Mouse (Mus musculus) forebrain, embryonic 10.5 days (tissue): ENCODE results near the gene Tmem266. TPM values are rescaled to one million over a fixed set of nuclear protein-coding genes. Genes with fewer than 3 reads are reported as not detected.

Source experiments
- DNase-seq: peaks from one replicate; pipeline ENCODE4 v3.0.0-alpha.2; 2017; ENCODE audit warnings: low spot score; ENCODE audit errors: extremely low spot score
- H3K27ac ChIP-seq: fragments of 300-500 bp; sonication (generic); 2 replicates; pipeline ENCODE4 v1.5.1; 2016; ENCODE audit warnings: mild to moderate bottlenecking
- H3K27me3 ChIP-seq: fragments of 300-500 bp; sonication (generic); 2 replicates; pipeline ENCODE4 v1.6.1; 2016; ENCODE audit warnings: mild to moderate bottlenecking; ENCODE audit not compliant: poor library complexity, severe bottlenecking
- H3K36me3 ChIP-seq: fragments of 300-500 bp; sonication (generic); replicated peaks from 2 replicates; pipeline ENCODE4 v1.6.1; 2016; ENCODE audit warnings: mild to moderate bottlenecking, moderate library complexity
- H3K4me1 ChIP-seq: fragments of 300-500 bp; sonication (generic); 2 replicates; pipeline ENCODE4 v1.6.1; 2016
- H3K4me3 ChIP-seq: fragments of 300-500 bp; sonication (generic); 2 replicates; pipeline ENCODE4 v1.5.1; 2016; ENCODE audit warnings: mild to moderate bottlenecking, moderate library complexity
- H3K9me3 ChIP-seq: fragments of 300-500 bp; sonication (generic); 2 replicates; pipeline ENCODE4 v1.6.1; 2016; ENCODE audit warnings: mild to moderate bottlenecking, moderate library complexity
- WGBS: fragments of 180-500 bp; shearing (Covaris S2); methylation state at CpG from one replicate; pipeline ENCODE4 v1.1.7; 2016; 5-methylcytosine and 5-hydroxymethylcytosine counted together
- polyA plus RNA-seq: library from polyadenylated mRNA; unstranded; fragments of >200 nt; fragmentation: Nextera tagmentation; extraction: Ambion mirVana; gene quantifications from 2 replicates; pipeline ENCODE4 v1.2.1, GENCODE M21; 2016

The Tmem266 gene
- polyA plus RNA-seq = 0.21 and 0.72 TPM in 2 replicates

DNA sequence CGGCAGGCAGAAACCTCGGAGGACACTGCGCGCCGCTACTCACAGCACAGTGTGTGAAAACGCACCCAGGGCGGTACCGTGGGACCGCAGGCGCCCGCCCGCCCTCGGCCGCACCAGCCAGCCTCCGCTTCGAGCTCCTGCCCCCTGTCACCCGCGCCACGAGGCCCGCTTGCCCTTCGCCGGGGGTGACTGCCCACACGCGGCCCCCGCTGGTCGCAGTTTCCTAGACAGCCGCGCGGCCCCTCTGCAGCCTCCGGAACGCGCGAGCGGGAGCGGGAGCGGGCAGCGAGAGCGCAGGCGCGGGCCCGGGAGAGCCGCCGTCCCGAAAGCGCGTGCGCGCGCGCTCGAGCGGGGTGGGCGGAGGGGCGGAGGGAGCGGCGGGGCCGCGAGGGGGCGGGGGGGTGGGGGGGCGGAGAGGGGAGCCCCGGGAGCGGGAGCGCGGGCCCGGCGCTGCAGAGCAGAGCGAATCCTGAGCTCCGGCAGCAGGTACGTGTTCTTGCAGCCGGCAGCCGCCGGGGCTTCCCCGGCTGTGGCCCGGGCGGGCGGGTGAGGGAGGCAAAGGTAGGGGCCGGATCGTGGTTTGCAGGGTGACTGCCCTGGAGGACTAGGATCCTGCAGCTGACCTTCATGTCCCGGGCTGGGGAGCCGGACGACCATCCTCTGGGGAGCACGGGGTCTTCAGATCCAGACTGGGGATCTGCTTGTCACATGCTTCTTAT is at the start of gene Tmem266, which contains the start of gene Nrg4:
Tmem266 (plus strand) TSS at position 399 of the 719 bp plus-strand sequence.
Nrg4 (minus strand) TSS at position 330 of the 719 bp plus-strand sequence.
- Histone ChIP-seq H3K27ac (peak within 1 kb of the TSS; percentile 88), H3K4me1 (peaks cover 34% of the 10 kb centered on the region), H3K36me3 (no peaks in the 10 kb centered on the region), H3K27me3 (peaks cover 86% of the 10 kb centered on the region), H3K9me3 (no peaks in the 10 kb centered on the region), H3K4me3 (peak within 1 kb of the TSS; percentile 79)
- under 1% methylated on average over 75 of the region's 82 CpGs for WGBS
- DNase-seq = peak; percentile 78

DNA sequence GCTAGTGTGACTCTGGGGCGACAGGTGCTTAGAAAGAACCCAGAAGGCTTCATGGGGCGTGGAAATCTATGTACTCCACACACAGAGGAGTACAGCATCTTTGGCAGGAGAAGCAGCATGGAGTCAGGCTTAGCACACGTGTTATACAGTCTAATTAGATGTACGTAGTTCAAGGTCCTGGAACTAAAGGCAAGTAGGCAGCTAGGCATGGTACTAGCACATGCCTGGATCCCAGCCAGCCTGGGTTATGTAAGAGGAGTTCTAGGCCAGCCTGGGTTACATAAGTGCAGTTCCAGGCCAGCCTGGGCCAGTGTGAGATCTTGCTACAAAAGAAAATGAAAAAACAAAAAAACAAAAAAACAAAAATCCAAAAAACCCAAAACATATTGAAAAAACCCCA is 49.2 kb upstream of the Tmem266 start:
- 83% methylated on average over 4 of the region's 4 CpGs for WGBS
- Histone ChIP-seq H3K27me3 (no peaks in the 10 kb centered on the region), H3K27ac (no peak overlapping the region), H3K36me3 (no peaks in the 10 kb centered on the region), H3K4me3 (no peak overlapping the region), H3K9me3 (no peaks in the 10 kb centered on the region), H3K4me1 (0 out of 2 replicates have a peak, but pooled peaks cover under 1% of the 10 kb centered on the region)
- DNase-seq = no peak

DNA sequence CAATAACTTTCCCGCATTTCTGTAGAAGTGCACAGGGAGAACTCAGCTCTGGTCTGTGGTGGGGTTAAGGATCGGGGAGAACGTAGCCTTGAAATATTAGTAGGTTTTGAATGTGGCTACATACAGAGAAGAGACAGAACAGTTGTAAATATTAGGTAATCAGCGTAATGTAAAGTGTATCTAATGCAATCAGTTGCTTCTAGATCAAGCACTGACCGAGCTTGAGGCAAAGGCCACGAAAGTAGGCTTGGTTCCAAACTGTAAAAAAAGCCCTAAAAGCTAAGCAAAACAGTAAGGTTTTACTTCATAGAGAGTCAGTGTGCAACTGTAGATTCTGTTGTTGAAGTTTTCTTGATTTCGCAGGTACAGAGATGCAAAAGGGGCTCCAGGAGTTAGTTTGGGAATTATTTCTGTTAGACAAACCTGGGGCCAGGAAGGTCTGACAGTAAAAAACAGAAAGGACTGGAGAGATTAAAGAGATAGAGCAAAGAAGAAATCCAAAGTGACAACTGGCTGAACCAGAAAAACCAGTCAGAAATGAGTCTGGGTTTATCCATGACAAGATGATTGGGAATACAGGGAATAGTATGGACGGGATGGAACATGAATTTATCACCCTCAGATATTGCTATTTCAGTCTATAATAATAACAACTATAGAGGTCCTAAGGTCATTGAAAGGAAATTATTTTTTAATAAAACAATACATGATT is 47.4 kb upstream of the Tmem266 start:
- Histone ChIP-seq H3K36me3 (no peaks in the 10 kb centered on the region), H3K9me3 (no peaks in the 10 kb centered on the region), H3K4me3 (no peak overlapping the region), H3K27me3 (no peaks in the 10 kb centered on the region), H3K4me1 (peaks cover 6% of the 10 kb centered on the region), H3K27ac (no peak overlapping the region)
- WGBS = 92% methylated on average over 8 of the region's 8 CpGs
- no peak for DNase-seq

DNA sequence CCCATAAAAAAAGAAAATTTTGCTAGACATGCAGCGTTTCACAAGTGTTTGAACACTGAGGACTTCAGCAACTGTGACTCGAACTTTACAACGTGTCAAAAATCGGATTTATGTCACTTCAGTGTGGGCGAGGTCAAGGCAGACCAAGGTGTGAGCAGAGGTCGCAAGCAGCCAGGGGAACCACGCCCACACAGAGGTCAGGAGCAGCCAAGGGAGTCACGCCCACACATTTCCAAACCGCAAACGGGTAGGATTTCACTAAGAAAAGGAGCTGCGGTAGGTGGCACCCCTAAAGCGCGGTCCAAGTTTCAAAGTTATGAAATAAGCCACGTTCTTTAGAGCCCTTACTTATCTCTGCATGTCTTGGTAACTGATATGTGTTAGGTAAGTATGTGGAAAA is 43.2 kb upstream of the Tmem266 start:
- no peak for DNase-seq
- Histone ChIP-seq H3K27ac (no peak overlapping the region), H3K36me3 (no peaks in the 10 kb centered on the region), H3K4me1 (peaks cover 6% of the 10 kb centered on the region), H3K9me3 (no peaks in the 10 kb centered on the region), H3K4me3 (no peak overlapping the region), H3K27me3 (no peaks in the 10 kb centered on the region)
- 10% methylated on average over 14 of the region's 14 CpGs for WGBS

DNA sequence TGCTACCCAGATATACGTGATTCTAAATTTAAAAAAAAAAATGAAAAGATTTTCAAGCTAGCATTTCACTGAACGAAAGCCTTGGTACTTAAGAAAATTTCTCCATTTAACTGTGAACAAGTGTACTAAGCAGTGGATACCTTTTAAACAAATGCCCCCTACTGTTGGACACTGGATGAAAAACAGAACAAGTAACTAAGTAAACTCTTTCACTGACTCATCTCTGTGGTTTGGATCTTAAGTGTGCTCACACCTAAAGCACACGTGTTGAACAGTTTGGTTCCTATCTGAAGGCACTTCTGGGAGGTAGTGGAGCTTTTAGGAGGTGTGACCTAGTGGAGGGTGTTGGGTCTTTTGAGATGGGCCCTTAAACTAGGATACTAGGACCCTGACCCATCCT is 41.5 kb upstream of the Tmem266 start:
- Histone ChIP-seq H3K36me3 (no peaks in the 10 kb centered on the region), H3K9me3 (no peaks in the 10 kb centered on the region), H3K27ac (no peak overlapping the region), H3K4me3 (no peak overlapping the region), H3K27me3 (no peaks in the 10 kb centered on the region), H3K4me1 (peaks cover 6% of the 10 kb centered on the region)
- DNase-seq = no peak
- 77% methylated on average over 3 of the region's 3 CpGs for WGBS

DNA sequence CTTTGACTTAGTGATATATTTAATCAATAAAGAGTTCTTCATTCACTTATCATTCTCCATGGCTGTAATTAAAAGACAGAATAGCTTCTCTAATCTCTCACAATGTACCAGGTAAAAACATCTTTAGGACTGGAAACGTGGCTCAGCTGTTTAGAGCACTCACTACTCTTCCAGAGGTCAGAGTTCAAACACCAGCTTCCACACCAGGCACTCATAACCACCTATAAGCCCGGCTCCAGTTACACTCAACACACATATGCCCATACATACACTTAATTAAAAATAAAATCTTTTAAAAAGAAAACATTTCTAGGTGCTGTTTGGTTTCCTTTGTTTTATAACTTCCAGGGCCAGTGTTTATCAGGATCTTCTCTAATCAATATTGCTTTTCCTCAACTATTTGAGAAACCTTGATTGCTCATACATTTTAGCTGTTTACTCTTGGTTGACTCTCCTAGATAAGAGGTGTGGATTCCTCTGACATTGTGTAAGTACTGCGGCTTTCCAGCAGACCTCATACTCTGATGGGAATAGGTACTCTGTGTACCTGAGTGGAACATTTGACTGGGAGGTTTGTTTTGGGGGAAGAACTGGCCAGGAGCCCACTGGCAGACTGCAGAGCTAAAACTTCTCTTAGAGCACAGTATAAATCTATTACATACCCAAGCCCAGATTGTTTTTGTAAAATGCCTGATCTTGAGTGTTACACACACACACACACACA is 37.1 kb upstream of the Tmem266 start:
- H3K27me3 ChIP-seq = no peaks in the 10 kb centered on the region
- no peak overlapping the region for H3K27ac ChIP-seq
- H3K4me3 ChIP-seq = no peak overlapping the region
- no peaks in the 10 kb centered on the region for H3K9me3 ChIP-seq
- 66% methylated on average over 3 of the region's 3 CpGs for WGBS
- H3K4me1 ChIP-seq = no peaks in the 10 kb centered on the region
- H3K36me3 ChIP-seq = no peaks in the 10 kb centered on the region
- no peak for DNase-seq

DNA sequence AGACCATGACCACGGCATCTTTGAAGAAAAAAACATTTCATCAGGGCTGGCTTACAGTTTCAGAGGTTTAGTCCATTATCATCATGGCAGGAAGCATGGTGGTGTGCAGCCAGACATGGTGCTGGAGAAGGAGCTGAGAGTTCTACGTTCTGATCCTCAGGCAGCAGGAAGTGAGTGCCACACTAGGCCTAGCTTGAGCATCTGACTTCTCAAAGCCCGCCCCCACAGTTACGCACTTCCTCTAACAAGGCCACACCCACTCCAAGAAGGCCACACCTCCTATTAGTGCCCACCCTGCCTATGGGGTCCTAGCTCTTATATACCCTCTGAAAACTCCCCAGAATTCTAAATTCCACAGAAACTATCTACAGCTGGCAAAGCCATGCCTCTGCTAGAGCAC is 34.7 kb upstream of the Tmem266 start:
- no peaks in the 10 kb centered on the region for H3K4me1 ChIP-seq
- no peak overlapping the region for H3K27ac ChIP-seq
- no peaks in the 10 kb centered on the region for H3K36me3 ChIP-seq
- no peak for DNase-seq
- no peak overlapping the region for H3K4me3 ChIP-seq
- H3K9me3 ChIP-seq = no peaks in the 10 kb centered on the region
- 93% methylated on average over 4 of the region's 4 CpGs for WGBS
- no peaks in the 10 kb centered on the region for H3K27me3 ChIP-seq

DNA sequence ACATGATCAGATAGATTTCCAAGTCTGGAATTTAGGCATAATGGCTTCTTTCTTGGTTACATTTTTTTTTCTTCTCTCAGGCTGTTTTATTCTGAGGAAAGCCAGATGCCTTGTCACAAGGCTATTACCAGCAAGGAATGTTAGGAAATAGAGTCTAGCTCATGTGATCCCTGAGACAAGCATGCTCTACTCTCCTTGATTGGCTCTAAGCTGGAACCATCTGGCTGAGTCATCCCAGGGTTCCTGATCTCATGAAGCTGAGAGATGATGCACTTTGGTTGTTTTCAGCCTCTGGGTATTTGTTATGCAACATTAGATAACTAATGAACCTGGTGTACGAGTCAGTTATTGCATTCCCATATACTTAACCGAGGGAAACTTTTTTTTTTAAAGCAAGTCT is 30.5 kb upstream of the Tmem266 start:
- Histone ChIP-seq H3K9me3 (no peaks in the 10 kb centered on the region), H3K27me3 (no peaks in the 10 kb centered on the region), H3K4me1 (no peaks in the 10 kb centered on the region), H3K36me3 (no peaks in the 10 kb centered on the region), H3K4me3 (no peak overlapping the region), H3K27ac (no peak overlapping the region)
- 79% methylated on average over 2 of the region's 2 CpGs for WGBS
- DNase-seq = no peak

DNA sequence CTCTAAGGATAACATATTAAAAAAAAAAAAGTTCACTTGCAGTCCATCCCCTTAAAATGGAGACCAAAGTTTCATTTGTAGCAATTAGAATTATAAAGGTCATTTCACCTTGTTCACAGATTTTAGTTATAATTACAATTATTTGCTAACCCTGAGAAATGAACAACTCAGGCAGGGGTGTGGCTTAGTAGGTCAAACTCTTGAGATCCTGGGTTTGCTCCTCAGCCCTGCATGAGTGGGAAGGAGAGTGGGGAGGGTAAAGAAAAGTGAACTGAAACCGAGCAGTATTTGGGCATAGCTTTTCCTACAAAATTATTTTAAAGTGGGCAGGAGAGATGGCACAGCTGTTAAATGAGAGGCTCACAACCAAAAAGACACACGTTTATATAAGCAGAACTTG is 19.6 kb upstream of the Tmem266 start:
- no peak overlapping the region for H3K4me3 ChIP-seq
- no peaks in the 10 kb centered on the region for H3K4me1 ChIP-seq
- no peaks in the 10 kb centered on the region for H3K27me3 ChIP-seq
- H3K36me3 ChIP-seq = no peaks in the 10 kb centered on the region
- DNase-seq = no peak
- WGBS = 80% methylated on average over 2 of the region's 2 CpGs
- H3K9me3 ChIP-seq = no peaks in the 10 kb centered on the region
- H3K27ac ChIP-seq = no peak overlapping the region

DNA sequence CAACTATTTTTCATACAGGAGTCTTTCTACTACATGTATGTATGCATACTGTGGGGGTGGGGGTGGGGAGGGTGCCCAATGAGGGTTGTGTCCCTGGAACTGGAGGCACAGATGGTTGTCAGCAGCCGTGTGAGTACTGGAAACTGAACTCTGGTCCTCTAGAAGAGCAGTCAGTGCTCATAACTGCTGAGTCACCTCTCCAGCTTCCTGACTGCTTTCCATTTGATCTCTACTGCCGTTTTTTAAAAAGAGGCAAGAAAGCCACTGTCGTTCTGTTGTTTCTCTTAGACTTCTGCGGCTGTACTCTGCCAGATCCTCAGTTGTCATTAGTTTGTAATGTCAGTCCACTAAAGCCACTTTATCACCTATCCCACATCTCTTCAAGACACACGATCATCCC is 19.2 kb upstream of the Tmem266 start:
- Histone ChIP-seq H3K36me3 (no peaks in the 10 kb centered on the region), H3K4me3 (no peak overlapping the region), H3K9me3 (no peaks in the 10 kb centered on the region), H3K4me1 (no peaks in the 10 kb centered on the region), H3K27ac (no peak overlapping the region), H3K27me3 (no peaks in the 10 kb centered on the region)
- WGBS = 85% methylated on average over 5 of the region's 5 CpGs
- no peak for DNase-seq

DNA sequence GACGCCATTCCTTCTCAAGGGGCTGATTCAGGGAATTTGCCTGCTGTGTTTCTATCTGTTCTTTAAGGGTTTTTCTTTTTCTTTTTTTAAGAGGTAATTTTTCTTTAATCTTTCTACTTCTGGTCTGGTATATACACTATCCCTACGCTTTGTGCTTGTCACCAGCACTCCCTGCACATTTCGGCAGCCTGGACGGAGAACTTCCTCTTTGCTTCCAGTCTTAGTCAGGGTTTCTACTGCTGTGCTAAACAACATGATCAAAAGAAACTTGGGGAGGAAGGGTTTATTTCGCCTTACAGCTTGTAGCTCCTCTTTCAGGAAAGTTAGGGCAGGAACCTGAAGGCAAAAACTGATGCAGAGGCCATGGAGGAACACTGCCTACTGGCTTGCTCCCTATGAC is 18.3 kb upstream of the Tmem266 start:
- Histone ChIP-seq H3K9me3 (no peaks in the 10 kb centered on the region), H3K4me3 (no peak overlapping the region), H3K27ac (no peak overlapping the region), H3K4me1 (no peaks in the 10 kb centered on the region), H3K27me3 (no peaks in the 10 kb centered on the region), H3K36me3 (no peaks in the 10 kb centered on the region)
- DNase-seq = no peak
- 85% methylated on average over 5 of the region's 5 CpGs for WGBS

DNA sequence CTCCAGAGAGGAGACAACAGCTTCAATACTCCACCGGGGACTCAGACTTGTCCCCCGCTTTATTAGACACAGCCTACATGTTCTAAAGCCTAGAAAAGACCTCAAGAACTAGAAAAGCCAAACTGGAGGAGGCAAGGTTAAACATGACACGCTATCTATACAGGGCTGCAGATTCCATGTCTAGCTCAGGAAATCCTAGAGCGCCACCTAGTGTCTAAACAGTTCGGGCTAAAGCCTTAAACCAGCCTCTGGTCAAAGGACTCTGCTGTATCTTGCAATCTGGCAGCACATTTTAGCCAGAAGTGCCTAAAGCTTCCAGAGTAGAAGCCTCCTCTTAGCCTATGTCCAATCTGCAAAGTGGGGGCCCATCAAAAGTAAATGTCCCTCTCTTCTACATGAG is 15.2 kb upstream of the Tmem266 start:
- peak; percentile 65 for DNase-seq
- H3K36me3 ChIP-seq = no peaks in the 10 kb centered on the region
- no peaks in the 10 kb centered on the region for H3K4me1 ChIP-seq
- H3K4me3 ChIP-seq = no peak overlapping the region
- H3K9me3 ChIP-seq = no peaks in the 10 kb centered on the region
- H3K27ac ChIP-seq = no peak overlapping the region
- 9% methylated on average over 5 of the region's 5 CpGs for WGBS
- H3K27me3 ChIP-seq = no peaks in the 10 kb centered on the region
